In the genomic region with DNA sequence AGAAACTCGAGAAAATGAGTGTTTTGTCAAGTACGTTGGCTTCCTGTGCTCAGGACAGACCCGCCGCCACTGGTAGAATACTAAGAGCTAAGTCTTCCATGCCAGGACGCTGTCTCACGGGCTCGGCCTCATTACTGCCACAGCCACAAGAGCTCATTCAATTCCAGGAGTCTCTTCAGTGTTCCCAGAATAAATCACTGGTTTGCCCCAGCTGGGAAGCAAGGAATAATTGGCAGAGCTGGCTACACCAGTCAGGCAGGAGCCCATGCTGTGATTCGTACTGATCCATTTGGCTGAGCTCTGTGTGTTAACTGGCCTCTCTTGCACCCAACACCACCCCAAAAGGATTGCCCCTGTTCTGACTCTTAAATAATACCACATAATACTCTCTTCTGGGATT, we compare ENCODE assay signal across 10 mouse cellular contexts. TPM values are rescaled to one million over a fixed set of nuclear protein-coding genes. Genes with fewer than 3 reads are reported as not detected.
A peak's percentile ranks its signal among the peaks of the same experiment; 100 is the strongest.
DNase-seq lines count a peak whose midpoint lies in the region; ATAC-seq and TF ChIP-seq lines count a peak whose summit lies in the region.
"Had no signal": no experiment of that assay in that cellular context is flagged by ENCODE, and none has a peak within 500 bp of the region (broad histone marks: within the 10 kb centered on the region; RNA-seq: fewer than 3 reads in every experiment).

No protein-coding gene starts in this region.

- TF ChIP-seq CTCF in forebrain, postnatal 0 days (IDR thresholded peaks at IDR 0.05; ENCODE audit: low read depth), result no peak
- no peak for TF ChIP-seq CTCF in left cerebral cortex, adult 2 months (IDR thresholded peaks at IDR 0.05)

- intact Hi-C loops in left cerebral cortex, adult 2 months (cut with DNase I), result no loop called here

- H3K27me3 ChIP-seq in hindbrain, embryonic 15.5 days, result no peaks in the 10 kb centered on the region
- no peaks in the 10 kb centered on the region for H3K27me3 ChIP-seq in hindbrain, embryonic 10.5 days (ENCODE audit: insufficient read depth, poor library complexity, severe bottlenecking)
- no peaks in the 10 kb centered on the region for H3K27me3 ChIP-seq in forebrain, postnatal 0 days (ENCODE audit: insufficient read depth, low read length)
- H3K27me3 ChIP-seq in intestine, embryonic 16.5 days (replicated peaks; ENCODE audit: control insufficient read depth, insufficient read depth, low read length), result no peaks in the 10 kb centered on the region
- H3K27me3 ChIP-seq: CH12.LX; liver, embryonic 15.5 days had no signal

- H3K4me3 ChIP-seq in hindbrain, embryonic 15.5 days, result no peak overlapping the region
- no peak overlapping the region for H3K4me3 ChIP-seq in hindbrain, embryonic 10.5 days
- H3K4me3 ChIP-seq in forebrain, postnatal 0 days (ENCODE audit: low read depth, low read length), result no peak overlapping the region
- no peak overlapping the region for H3K4me3 ChIP-seq in left cerebral cortex, adult 2 months
- no peak overlapping the region for H3K4me3 ChIP-seq in intestine, embryonic 16.5 days (ENCODE audit: low read length)
- H3K4me3 ChIP-seq: liver, embryonic 15.5 days had no signal

- DNase-seq in hindbrain, embryonic 10.5 days (ENCODE audit: low spot score), result no peak
- DNase-seq in forebrain, postnatal 0 days, result peak; percentile 64
- peak in 1 of 2 experiments; percentile 47 for DNase-seq in left cerebral cortex, adult 2 months (ENCODE audit: extremely low spot score in 1 of 2, low spot score in 2 of 2)
- peak; percentile 41 for DNase-seq in right cerebral cortex, postnatal 25 days
- DNase-seq in adrenal gland, postnatal 36 days, result no peak
- no peak for DNase-seq in thymus, postnatal 25 days

- H3K9me3 ChIP-seq in hindbrain, embryonic 15.5 days, result no peaks in the 10 kb centered on the region
- H3K9me3 ChIP-seq in hindbrain, embryonic 10.5 days, result no peaks in the 10 kb centered on the region
- H3K9me3 ChIP-seq in forebrain, postnatal 0 days (ENCODE audit: low read length), result no peaks in the 10 kb centered on the region
- H3K9me3 ChIP-seq in intestine, embryonic 16.5 days (ENCODE audit: control insufficient read depth, low read length), result no peaks in the 10 kb centered on the region
- H3K9me3 ChIP-seq: liver, embryonic 15.5 days had no signal

- H3K36me3 ChIP-seq in hindbrain, embryonic 15.5 days, result 0 out of 2 replicates have a peak, but pooled peaks cover 4% of the 10 kb centered on the region
- H3K36me3 ChIP-seq in hindbrain, embryonic 10.5 days, result peaks cover 47% of the 10 kb centered on the region
- H3K36me3 ChIP-seq in forebrain, postnatal 0 days (ENCODE audit: insufficient read depth), result peaks cover 5% of the 10 kb centered on the region; the same call in 1 of the 2 replicates
- no peaks in the 10 kb centered on the region for H3K36me3 ChIP-seq in intestine, embryonic 16.5 days (ENCODE audit: control insufficient read depth, insufficient read depth, low read length)
- H3K36me3 ChIP-seq: liver, embryonic 15.5 days had no signal

- H3K27ac ChIP-seq in hindbrain, embryonic 15.5 days (replicated peaks), result no peak overlapping the region; the same call in 1 of the 2 replicates
- H3K27ac ChIP-seq in hindbrain, embryonic 10.5 days, result no peak overlapping the region
- H3K27ac ChIP-seq in forebrain, postnatal 0 days (ENCODE audit: low read depth, low read length), result 0 out of 2 replicates have a peak overlapping the region, but pooled peaks have one; percentile 47
- peak overlapping the region; percentile 51; the same call in 1 of the 2 replicates for H3K27ac ChIP-seq in left cerebral cortex, adult 2 months
- no peak overlapping the region for H3K27ac ChIP-seq in intestine, embryonic 16.5 days (ENCODE audit: low read length)
- H3K27ac ChIP-seq: liver, embryonic 15.5 days had no signal

- no peak overlapping the region for H3K9ac ChIP-seq in hindbrain, embryonic 15.5 days
- no peak overlapping the region for H3K9ac ChIP-seq in forebrain, postnatal 0 days
- H3K9ac ChIP-seq in intestine, embryonic 16.5 days (ENCODE audit: low read depth, low read length), result no peak overlapping the region
- H3K9ac ChIP-seq: liver, embryonic 15.5 days had no signal

- no peak overlapping the region for H3K4me2 ChIP-seq in hindbrain, embryonic 15.5 days
- H3K4me2 ChIP-seq in forebrain, postnatal 0 days (ENCODE audit: low read depth), result no peak overlapping the region
- no peak overlapping the region for H3K4me2 ChIP-seq in intestine, embryonic 16.5 days (ENCODE audit: low read depth, low read length)
- H3K4me2 ChIP-seq: liver, embryonic 15.5 days had no signal

- ATAC-seq in hindbrain, embryonic 15.5 days (ENCODE audit: low FRiP score, low read depth), result peak; percentile 70; the same call in 1 of the 2 replicates
- peak; percentile 91 for ATAC-seq in forebrain, postnatal 0 days
- no peak for ATAC-seq in intestine, embryonic 16.5 days

- peaks cover 9% of the 10 kb centered on the region; the same call in 1 of the 2 replicates for H3K4me1 ChIP-seq in hindbrain, embryonic 15.5 days (replicated peaks)
- peaks cover 6% of the 10 kb centered on the region; the same call in 1 of the 2 replicates for H3K4me1 ChIP-seq in hindbrain, embryonic 10.5 days (replicated peaks)
- no peaks in the 10 kb centered on the region for H3K4me1 ChIP-seq in forebrain, postnatal 0 days (ENCODE audit: insufficient read depth)
- H3K4me1 ChIP-seq in intestine, embryonic 16.5 days (ENCODE audit: control insufficient read depth, insufficient read depth, low read length), result peaks cover 5% of the 10 kb centered on the region; the same call in 1 of the 2 replicates
- H3K4me1 ChIP-seq: liver, embryonic 15.5 days had no signal

- WGBS in hindbrain, embryonic 15.5 days, result 55% methylated on average over 8 of the region's 8 CpGs
- WGBS in hindbrain, embryonic 10.5 days, result 92% methylated on average over 8 of the region's 8 CpGs
- 34% methylated on average over 8 of the region's 8 CpGs for WGBS in forebrain, postnatal 0 days
- 82% methylated on average over 8 of the region's 8 CpGs for WGBS in intestine, embryonic 16.5 days

RNA-seq across cellular contexts. Expression of gene Rnf144a, which starts 45.0 kb away (rescaled TPM):
- polyA plus RNA-seq in hindbrain, embryonic 15.5 days (2015; fragmentation: Nextera tagmentation; extraction: Ambion mirVana), result 29.3 and 30.4 TPM in 2 replicates
- polyA plus RNA-seq in hindbrain, embryonic 10.5 days (2016; fragmentation: Nextera tagmentation; extraction: Ambion mirVana), result 34.3 and 38.4 TPM in 2 replicates
- 27.4 and 39.1 TPM in 2 replicates for total RNA-seq in forebrain, postnatal 0 days (2014; rRNA removed)
- 16.4 and 23.1 TPM in 2 replicates for polyA plus RNA-seq in forebrain, postnatal 0 days (2015; fragmentation: Nextera tagmentation; extraction: Ambion mirVana)
- total RNA-seq in left cerebral cortex, adult 2 months (2021), result 10 to 100 TPM; 26.8 to 34.2 TPM
- 13.7 and 13.8 TPM in 2 replicates for polyA plus RNA-seq in intestine, embryonic 16.5 days (2015; fragmentation: Nextera tagmentation; extraction: Ambion mirVana)
- 10 to 100 TPM; 20.9 to 23.6 TPM for total RNA-seq in adrenal gland, postnatal 36 days (2021)

Comparison
In these comparisons a context has a peak if more than half of its experiments do, and no peak if none do; other contexts are left out.
1. H3K27ac ChIP-seq: peak in forebrain, postnatal 0 days (single experiment) and left cerebral cortex, adult 2 months (single experiment); none in hindbrain, embryonic 15.5 days (single experiment), hindbrain, embryonic 10.5 days (single experiment) and intestine, embryonic 16.5 days (single experiment).
2. DNase-seq: peak in forebrain, postnatal 0 days (single experiment) and right cerebral cortex, postnatal 25 days (single experiment); none in hindbrain, embryonic 10.5 days (single experiment), adrenal gland, postnatal 36 days (0 of 2) and thymus, postnatal 25 days (single experiment).